Mouse (Mus musculus) MEL (cell line): ENCODE data around the gene Xlr. TPM values are rescaled to one million over a fixed set of nuclear protein-coding genes. Genes with fewer than 3 reads are reported as not detected.

Experiments
- DNase-seq: peaks from one replicate; pipeline ENCODE4 v3.0.0; 2011; ENCODE audit warnings: low read depth, low spot score
- H3K27ac ChIP-seq: 2 replicates; pipeline ENCODE4 v1.5.1; 2012; ENCODE audit warnings: low read depth, mild to moderate bottlenecking, control low read depth, low read length, moderate library complexity; ENCODE audit not compliant: control insufficient read depth
- H3K27me3 ChIP-seq, 2 experiments: fragments of 150-350 bp in 1 of 2; sonication (generic) in 1 of 2; 2 replicates each; pipeline ENCODE4 v1.6.1; 2012; ENCODE audit warnings: low read length in 2 of 2, mild to moderate bottlenecking in 2 of 2, improper control_type of control experiment in 1 of 2, moderate library complexity in 1 of 2; ENCODE audit not compliant: insufficient read depth in 2 of 2, control insufficient read depth in 1 of 2
- H3K36me3 ChIP-seq, 2 experiments: 2 replicates each; pipeline ENCODE4 v1.6.1; 2012 to 2014; ENCODE audit warnings: low read length in 2 of 2, improper control_type of control experiment in 1 of 2, inconsistent platforms in 1 of 2, mild to moderate bottlenecking in 1 of 2; ENCODE audit not compliant: insufficient read depth in 2 of 2, control insufficient read depth in 1 of 2
- H3K4me1 ChIP-seq, 2 experiments: fragments of 150-350 bp in 1 of 2; sonication (generic) in 1 of 2; 2 replicates each; pipeline ENCODE4 v1.6.1; 2012; ENCODE audit warnings: low read length in 2 of 2, improper control_type of control experiment in 1 of 2, mild to moderate bottlenecking in 1 of 2; ENCODE audit not compliant: insufficient read depth in 2 of 2, control insufficient read depth in 1 of 2
- H3K4me3 ChIP-seq, 2 experiments: fragments of 150-350 bp in 1 of 2; sonication (generic) in 1 of 2; 2 replicates each; pipeline ENCODE4 v1.5.1; 2012; ENCODE audit warnings: low read depth in 2 of 2, low read length in 2 of 2, mild to moderate bottlenecking in 2 of 2, moderate library complexity in 2 of 2, control low read depth in 1 of 2, improper control_type of control experiment in 1 of 2; ENCODE audit not compliant: control insufficient read depth in 1 of 2, insufficient read depth in 1 of 2
- H3K79me2 ChIP-seq: 2 replicates; pipeline ENCODE4 v1.6.1; 2012; ENCODE audit warnings: mild to moderate bottlenecking, low read length, moderate library complexity; ENCODE audit not compliant: control insufficient read depth, poor library complexity, insufficient read depth
- H3K9ac ChIP-seq: 2 replicates; pipeline ENCODE4 v1.6.1; 2012; ENCODE audit warnings: low read depth, mild to moderate bottlenecking, control low read depth, low read length, moderate library complexity; ENCODE audit not compliant: control insufficient read depth, poor library complexity, severe bottlenecking
- H3K9me3 ChIP-seq: fragments of 150-350 bp; sonication (generic); replicated peaks from 2 replicates; pipeline ENCODE4 v1.6.1; 2012; ENCODE audit warnings: mild to moderate bottlenecking, low read length, improper control_type of control experiment, moderate library complexity; ENCODE audit not compliant: insufficient read depth
- CHD1 ChIP-seq: IDR thresholded peaks from 2 replicates; pipeline ENCODE4 v1.6.1; 2012; ENCODE audit warnings: low read depth, mild to moderate bottlenecking, inconsistent platforms, low read length, improper control_type of control experiment
- CHD2 ChIP-seq: IDR thresholded peaks from 2 replicates; pipeline ENCODE4 v1.6.1; 2011; ENCODE audit warnings: low read length, improper control_type of control experiment
- CTCF ChIP-seq, 3 experiments: IDR thresholded peaks in 2 of 3; conservative IDR thresholded peaks in 1 of 3; 2 replicates each; pipeline ENCODE4 v1.5.1; 2011 to 2012; ENCODE audit warnings: low read length in 3 of 3, low read depth in 2 of 3, mild to moderate bottlenecking in 2 of 3, improper control_type of control experiment in 1 of 3, inconsistent platforms in 1 of 3, mixed read lengths in 1 of 3, moderate library complexity in 1 of 3; ENCODE audit not compliant: control insufficient read depth in 1 of 3, insufficient read depth in 1 of 3, poor library complexity in 1 of 3, severe bottlenecking in 1 of 3
- E2F4 ChIP-seq: IDR thresholded peaks from 2 replicates; pipeline ENCODE4 v1.6.1; 2011; ENCODE audit warnings: low read depth, low read length, improper control_type of control experiment, borderline replicate concordance
- EP300 ChIP-seq, 2 experiments: IDR thresholded peaks; 2 replicates each; pipeline ENCODE4 v1.6.1; 2011; ENCODE audit warnings: improper control_type of control experiment in 2 of 2, low read length in 2 of 2, low read depth in 1 of 2, mild to moderate bottlenecking in 1 of 2
- ETS1 ChIP-seq: IDR thresholded peaks from 2 replicates; pipeline ENCODE4 v1.6.1; 2012; ENCODE audit warnings: low read depth, mild to moderate bottlenecking, inconsistent platforms, low read length, improper control_type of control experiment, moderate library complexity
- GABPA ChIP-seq: IDR thresholded peaks from 2 replicates; pipeline ENCODE4 v1.6.1; 2012; ENCODE audit warnings: low read depth, mild to moderate bottlenecking, inconsistent platforms, low read length, improper control_type of control experiment, moderate library complexity
- GATA1 ChIP-seq: IDR thresholded peaks from 2 replicates; pipeline ENCODE4 v1.6.1; 2011; ENCODE audit warnings: low read depth, low read length, improper control_type of control experiment
- KAT2A ChIP-seq: conservative IDR thresholded peaks from 2 replicates; pipeline ENCODE4 v1.6.1; 2012; ENCODE audit warnings: low read depth, low read length, improper control_type of control experiment, inconsistent platforms
- MAX ChIP-seq: IDR thresholded peaks from 2 replicates; pipeline ENCODE4 v1.6.1; 2011; ENCODE audit warnings: low read length, improper control_type of control experiment
- MAZ ChIP-seq: IDR thresholded peaks from 2 replicates; pipeline ENCODE4 v1.6.1; 2012; ENCODE audit warnings: low read depth, mild to moderate bottlenecking, inconsistent platforms, low read length, improper control_type of control experiment
- MXI1 ChIP-seq: IDR thresholded peaks from 2 replicates; pipeline ENCODE4 v1.6.1; 2011; ENCODE audit warnings: mild to moderate bottlenecking, low read depth, low read length, improper control_type of control experiment
- MYB ChIP-seq: IDR thresholded peaks from 2 replicates; pipeline ENCODE4 v1.6.1; 2011; ENCODE audit warnings: mild to moderate bottlenecking, low read depth, low read length, improper control_type of control experiment
- MYC ChIP-seq: IDR thresholded peaks from 2 replicates; pipeline ENCODE4 v1.6.1; 2011; ENCODE audit warnings: low read depth, mild to moderate bottlenecking, low read length, improper control_type of control experiment, moderate library complexity
- NELFE ChIP-seq: IDR thresholded peaks from 2 replicates; pipeline ENCODE4 v1.6.1; 2011; ENCODE audit warnings: low read depth, low read length, improper control_type of control experiment
- POLR2AphosphoS5 ChIP-seq: IDR thresholded peaks from 2 replicates; pipeline ENCODE4 v1.6.1; 2012; ENCODE audit warnings: low read depth, borderline replicate concordance, mild to moderate bottlenecking, inconsistent platforms, low read length, moderate library complexity, mixed read lengths
- RAD21 ChIP-seq: IDR thresholded peaks from 2 replicates; pipeline ENCODE4 v1.6.1; 2011; ENCODE audit warnings: mild to moderate bottlenecking, low read depth, low read length, improper control_type of control experiment
- RCOR1 ChIP-seq: IDR thresholded peaks from 2 replicates; pipeline ENCODE4 v1.6.1; 2012; ENCODE audit warnings: low read depth, mild to moderate bottlenecking, inconsistent platforms, low read length, improper control_type of control experiment
- SIN3A ChIP-seq: IDR thresholded peaks from 2 replicates; pipeline ENCODE4 v1.6.1; 2012; ENCODE audit warnings: low read length, improper control_type of control experiment, inconsistent platforms
- SMC3 ChIP-seq: IDR thresholded peaks from 2 replicates; pipeline ENCODE4 v1.6.1; 2011; ENCODE audit warnings: low read depth, low read length, improper control_type of control experiment
- TAL1 ChIP-seq: IDR thresholded peaks from 2 replicates; pipeline ENCODE4 v1.6.1; 2012; ENCODE audit warnings: mild to moderate bottlenecking, inconsistent platforms, low read length, moderate library complexity, mixed read lengths
- TBP ChIP-seq: IDR thresholded peaks from 2 replicates; pipeline ENCODE4 v1.8.0; 2011; ENCODE audit warnings: low read depth, low read length, improper control_type of control experiment
- TCF12 ChIP-seq: IDR thresholded peaks from 2 replicates; pipeline ENCODE4 v1.6.1; 2014; ENCODE audit warnings: low read depth, mild to moderate bottlenecking, inconsistent platforms, low read length, improper control_type of control experiment, moderate library complexity
- UBTF ChIP-seq: IDR thresholded peaks from 2 replicates; pipeline ENCODE4 v1.6.1; 2012; ENCODE audit warnings: low read depth, mild to moderate bottlenecking, inconsistent platforms, low read length, improper control_type of control experiment, moderate library complexity, borderline replicate concordance; ENCODE audit not compliant: insufficient read depth
- USF2 ChIP-seq, 2 experiments: IDR thresholded peaks; 2 replicates each; pipeline ENCODE4 v1.6.1; 2011 to 2012; ENCODE audit warnings: improper control_type of control experiment in 2 of 2, low read length in 2 of 2, borderline replicate concordance in 1 of 2, inconsistent platforms in 1 of 2, low read depth in 1 of 2, mild to moderate bottlenecking in 1 of 2; ENCODE audit not compliant: insufficient read depth in 1 of 2
- ZNF384 ChIP-seq: IDR thresholded peaks from 2 replicates; pipeline ENCODE4 v1.6.1; 2012; ENCODE audit warnings: low read depth, mild to moderate bottlenecking, inconsistent platforms, low read length, improper control_type of control experiment
- polyA plus RNA-seq, 2 experiments: library from polyadenylated mRNA; stranded (reverse) in 1 of 2; unstranded in 1 of 2; fragments of >175 nt in 1 of 2; fragments of >200 nt in 1 of 2; gene quantifications; 2 replicates each; pipeline versions ENCODE4 v1.2.1 to v1.2.4; 2012; ENCODE audit warnings: low replicate concordance in 2 of 2, low read depth in 1 of 2; ENCODE audit not compliant: insufficient read length in 2 of 2, insufficient read depth in 1 of 2, missing spikeins in 1 of 2
- total RNA-seq: library from RNA; depleted of rRNA; stranded (reverse); fragments of 300-350 nt; gene quantifications from 2 replicates; pipeline ENCODE4 v1.2.3, GENCODE M21; 2012

Gene Xlr
- total and polyA plus RNA-seq, 3 experiments, result 31.5 to 46.6 TPM; not detected in 1

DNA sequence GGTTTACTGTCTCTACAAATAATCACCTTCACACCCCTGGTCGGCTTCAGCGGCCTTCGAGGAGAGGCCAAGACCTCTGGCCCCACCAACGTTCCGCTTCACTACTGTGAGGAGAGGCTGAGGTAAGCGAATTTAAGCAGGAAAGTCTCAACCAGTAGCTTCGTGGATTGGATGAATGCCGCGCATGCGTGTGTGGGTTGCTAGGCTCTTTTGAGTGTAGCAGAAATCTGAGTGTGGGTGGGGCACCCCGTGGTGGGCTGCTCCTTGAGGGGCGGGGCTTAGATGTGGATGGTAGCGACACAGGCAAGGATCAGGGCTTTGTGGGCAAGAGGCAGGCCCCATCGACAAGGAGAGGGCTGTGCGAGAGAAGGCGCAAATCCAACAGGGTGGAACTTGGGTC lies 39.8 kb downstream of the Xlr start, which contains the start of gene 1700013H16Rik:
Gene 1700013H16Rik (minus strand): TSS at position 96 of the 400 bp plus-strand sequence.
- Histone ChIP-seq H3K27ac (no peak within 1 kb of the TSS), H3K9me3 (no peaks in the 10 kb centered on the region)
- TF ChIP-seq MAX, result no peak
- no peak for TF ChIP-seq RAD21
- TF ChIP-seq UBTF, result no peak
- no peak for TF ChIP-seq SMC3
- no peak for TF ChIP-seq E2F4
- no peak for TF ChIP-seq MYC
- TF ChIP-seq GATA1, result no peak
- TF ChIP-seq POLR2AphosphoS5, result no peak
- TF ChIP-seq, all 39 proteins: peak for 0
- no peak within 1 kb of the TSS for H3K9ac ChIP-seq
- H3K4me1 ChIP-seq, result no peaks in the 10 kb centered on the region
- no peaks in the 10 kb centered on the region for H3K36me3 ChIP-seq
- H3K27me3 ChIP-seq, result no peaks in the 10 kb centered on the region
- no peak for DNase-seq
- H3K4me3 ChIP-seq, result no peak within 1 kb of the TSS
- no peaks in the 10 kb centered on the region for H3K79me2 ChIP-seq

DNA sequence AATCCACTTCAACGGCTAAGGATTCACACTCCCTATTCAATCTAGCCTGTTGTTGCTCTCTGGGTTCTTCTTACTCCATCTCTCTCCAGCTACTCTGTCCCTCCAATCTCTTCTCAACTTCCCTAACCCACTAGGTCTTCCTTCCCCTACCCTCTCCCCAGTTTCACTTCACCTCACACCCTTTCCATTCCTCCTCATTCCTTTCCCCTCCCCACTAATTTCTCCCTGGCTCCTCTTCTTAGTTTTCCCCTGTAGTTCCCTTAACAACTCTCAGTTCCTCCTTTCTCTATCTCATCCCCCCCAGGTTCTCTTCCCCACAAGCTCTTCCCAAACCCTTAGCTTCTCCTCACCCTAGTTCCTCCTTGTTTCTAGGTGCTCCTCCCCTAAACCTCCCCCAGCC lies 44.7 kb downstream of the Xlr start:
- no peak for DNase-seq
- no peaks in the 10 kb centered on the region for H3K79me2 ChIP-seq
- H3K4me1 ChIP-seq, result no peaks in the 10 kb centered on the region
- H3K27ac ChIP-seq, result no peak overlapping the region
- no peak overlapping the region for H3K9ac ChIP-seq
- no peaks in the 10 kb centered on the region for H3K36me3 ChIP-seq
- TF ChIP-seq TBP (no peak), ETS1 (no peak), POLR2AphosphoS5 (no peak), UBTF (no peak), CHD1 (no peak), MXI1 (no peak), TCF12 (no peak), GABPA (no peak), TAL1 (no peak)
- H3K4me3 ChIP-seq, result no peak overlapping the region
- H3K27me3 ChIP-seq, result no peaks in the 10 kb centered on the region
- H3K9me3 ChIP-seq, result no peaks in the 10 kb centered on the region

DNA sequence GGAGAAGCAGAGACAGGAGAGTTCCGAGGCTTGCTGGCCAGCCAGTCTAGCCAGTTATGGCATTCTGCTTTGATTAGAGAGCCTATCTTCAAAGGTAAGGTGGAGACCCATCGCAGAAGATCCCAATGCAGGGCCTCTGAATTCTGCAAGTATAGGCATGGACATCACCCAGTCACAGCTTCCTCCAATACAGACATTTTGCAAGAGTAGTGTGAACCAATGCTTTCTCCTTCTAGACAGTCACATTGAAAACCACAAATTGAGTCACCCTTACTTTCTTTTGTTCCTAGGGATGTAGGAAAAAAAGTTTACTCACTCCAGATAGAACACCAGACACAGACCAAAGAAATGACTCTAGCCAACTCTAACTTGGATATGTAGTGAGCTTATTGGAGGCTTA lies 68.5 kb downstream of the Xlr start:
- Histone ChIP-seq H3K4me3 (no peak overlapping the region), H3K9me3 (no peaks in the 10 kb centered on the region), H3K4me1 (no peaks in the 10 kb centered on the region), H3K79me2 (no peaks in the 10 kb centered on the region), H3K27me3 (no peaks in the 10 kb centered on the region), H3K36me3 (no peaks in the 10 kb centered on the region), H3K9ac (no peak overlapping the region), H3K27ac (no peak overlapping the region)
- no peak for DNase-seq
- no peak for TF ChIP-seq E2F4
- TF ChIP-seq MYB, result no peak
- TF ChIP-seq SIN3A, result no peak
- TF ChIP-seq MXI1, result no peak
- TF ChIP-seq GATA1, result no peak
- no peak for TF ChIP-seq CHD1
- no peak for TF ChIP-seq TAL1
- TF ChIP-seq KAT2A, result no peak
- TF ChIP-seq ZNF384, result no peak
- TF ChIP-seq USF2 (IDR thresholded peaks at IDR 0.05; ENCODE audit: borderline replicate concordance in 1 of 2, insufficient read depth in 1 of 2, low read depth in 1 of 2, low read length in 2 of 2), result no peak
- TF ChIP-seq NELFE, result no peak
- no peak for TF ChIP-seq CTCF (IDR thresholded peaks at IDR 0.05 in 2 of 3, conservative IDR thresholded peaks at IDR 0.05 in 1 of 3; ENCODE audit: control insufficient read depth in 1 of 3, insufficient read depth in 1 of 3, low read depth in 2 of 3, low read length in 3 of 3, poor library complexity in 1 of 3, severe bottlenecking in 1 of 3)
- TF ChIP-seq CHD2, result no peak
- no peak for TF ChIP-seq RCOR1
- TF ChIP-seq EP300 (IDR thresholded peaks at IDR 0.05; ENCODE audit: low read depth in 1 of 2, low read length in 2 of 2), result no peak
- no peak for TF ChIP-seq MYC
- TF ChIP-seq MAZ, result no peak
